Mouse (Mus musculus) neural tube, embryonic 10.5 days (tissue): ENCODE results near the gene Cbfb.

Source experiments
- DNase-seq: peaks from one replicate; pipeline ENCODE4 v3.0.0-alpha.2; 2017; ENCODE audit warnings: low spot score; ENCODE audit errors: extremely low spot score

Cbfb gene

GRCm38 (mm10) chr8:105237442-105238142 lies 67.1 kb downstream of the Cbfb start:
- DNase-seq = no peak

- no peak for DNase-seq
Observed at GRCm38 (mm10) chr8:105241016-105241415, 70.5 kb downstream of the Cbfb start.

- DNase-seq = no peak
Observed at GRCm38 (mm10) chr8:105251954-105252353, 81.5 kb downstream of the Cbfb start.

GRCm38 (mm10) chr8:105252680-105253537 lies 82.4 kb downstream of the Cbfb start:
- no peak for DNase-seq

- no peak for DNase-seq
Observed at GRCm38 (mm10) chr8:105253766-105254151, 83.3 kb downstream of the Cbfb start.

GRCm38 (mm10) chr8:105254152-105254965 lies 83.9 kb downstream of the Cbfb start:
- DNase-seq = peak; percentile 88

GRCm38 (mm10) chr8:105254966-105255350 lies 84.5 kb downstream of the Cbfb start, which contains the start of gene B3gnt9:
Gene B3gnt9, minus strand, starts transcription at chr8:105255153.
- peak; percentile 70 for DNase-seq

- no peak for DNase-seq
Observed at GRCm38 (mm10) chr8:105257318-105258114, 87.0 kb downstream of the Cbfb start.

GRCm38 (mm10) chr8:105258911-105259720 lies 88.6 kb downstream of the Cbfb start:
- peak; percentile 64 for DNase-seq

- DNase-seq = peak; percentile 86
Observed at GRCm38 (mm10) chr8:105259721-105260320, 89.3 kb downstream of the Cbfb start.

GRCm38 (mm10) chr8:105260371-105261099 lies 90.1 kb downstream of the Cbfb start:
- DNase-seq = no peak

- DNase-seq = no peak
Observed at GRCm38 (mm10) chr8:105261326-105261980, 91.0 kb downstream of the Cbfb start.

GRCm38 (mm10) chr8:105263244-105263912 lies 92.9 kb downstream of the Cbfb start:
- DNase-seq = no peak

GRCm38 (mm10) chr8:105264024-105264982 lies 93.8 kb downstream of the Cbfb start, which contains the start of the genes Tradd and Fbxl8:
Gene Tradd, minus strand, starts transcription at chr8:105264609.
Gene Fbxl8, plus strand, starts transcription at chr8:105264648.
- peak; percentile 77 for DNase-seq

GRCm38 (mm10) chr8:105265128-105265527 lies 94.7 kb downstream of the Cbfb start:
- no peak for DNase-seq

GRCm38 (mm10) chr8:105266775-105267174 lies 96.3 kb downstream of the Cbfb start:
- DNase-seq = peak; percentile 15
